In the genomic region with DNA sequence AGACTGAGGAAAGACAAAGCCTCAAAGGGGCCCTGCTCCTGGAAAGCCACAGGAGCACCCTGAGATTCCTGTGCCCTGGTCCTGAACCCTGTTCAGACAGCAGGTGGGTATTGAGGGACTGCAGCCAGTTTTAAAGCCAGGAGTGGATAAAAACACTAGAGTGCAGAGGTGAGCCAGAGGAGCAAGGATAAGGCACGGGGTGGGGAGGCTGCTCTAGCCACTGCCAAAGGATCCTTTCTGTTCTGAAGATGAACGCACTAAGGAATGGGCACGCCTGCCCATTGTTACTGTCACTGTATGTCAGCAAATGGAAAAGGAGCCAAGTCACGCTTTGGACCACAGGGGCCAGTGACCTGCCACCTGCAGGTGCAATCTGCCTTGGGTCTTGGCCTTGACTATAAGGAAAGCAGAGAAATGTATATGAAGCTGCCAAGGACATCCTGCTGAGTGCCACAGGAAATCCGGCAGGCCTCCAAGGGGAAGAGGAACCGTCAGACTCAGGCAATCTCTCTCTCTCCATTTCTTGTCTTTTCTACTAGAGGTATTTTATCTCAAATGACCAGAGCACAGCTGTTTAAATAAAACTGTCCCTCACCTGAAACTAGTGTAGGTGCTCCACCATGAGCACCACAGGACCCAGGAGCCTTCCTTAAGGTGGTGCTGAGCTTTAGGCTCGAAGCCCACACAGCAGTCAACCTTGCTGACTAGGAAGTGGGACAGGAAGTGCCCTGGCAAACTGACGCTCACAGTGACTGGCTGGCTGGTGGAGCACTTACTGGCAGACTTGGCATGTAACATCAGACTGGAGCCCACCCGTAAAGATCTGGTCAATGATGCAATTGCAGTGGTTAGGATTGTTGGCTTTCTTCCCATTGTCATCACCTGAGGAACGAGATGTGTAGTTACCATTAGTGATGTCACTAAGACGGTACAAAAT, we compare ENCODE assay signal across 15 mouse cellular contexts. TPM values are rescaled to one million over a fixed set of nuclear protein-coding genes. Genes with fewer than 3 reads are reported as not detected.
DNase-seq lines count a peak whose midpoint lies in the region; ATAC-seq lines count a peak whose summit lies in the region.
"Had no signal": no experiment of that assay in that cellular context is flagged by ENCODE, and none has a peak within 500 bp of the region (broad histone marks: within the 10 kb centered on the region; RNA-seq: fewer than 3 reads in every experiment).

No protein-coding gene starts in this region.

- H3K27ac ChIP-seq in heart, embryonic 10.5 days = no peak overlapping the region
- no peak overlapping the region for H3K27ac ChIP-seq in hindbrain, embryonic 12.5 days
- H3K27ac ChIP-seq: kidney, embryonic 15.5 days; stomach, postnatal 0 days had no signal

- peak; percentile 74 for DNase-seq in heart, embryonic 10.5 days (ENCODE audit: low spot score)
- no peak for DNase-seq in heart, postnatal 4 days
- peak; percentile 65 to 77 for DNase-seq in cerebellum, postnatal 14 days
- peak; percentile 47 for DNase-seq in naive thymus-derived CD4-positive, alpha-beta T cell, adult 2 months (ENCODE audit: low read depth)
- no peak for DNase-seq in gastrocnemius, postnatal 25 days
- DNase-seq in B cell, adult 2 months = no peak
- DNase-seq: adrenal gland, adult 2 months had no signal

- H3K27me3 ChIP-seq in heart, embryonic 10.5 days (ENCODE audit: insufficient read depth, poor library complexity, severe bottlenecking) = no peaks in the 10 kb centered on the region
- H3K27me3 ChIP-seq in hindbrain, embryonic 12.5 days = no peaks in the 10 kb centered on the region
- H3K27me3 ChIP-seq: heart, embryonic 12.5 days; kidney, embryonic 15.5 days had no signal

- peak; percentile 45 for ATAC-seq in CD4-positive, CD25-positive, alpha-beta regulatory T cell, adult 4 months
- ATAC-seq in hindbrain, embryonic 12.5 days (ENCODE audit: low FRiP score) = no peak
- ATAC-seq: hindbrain, embryonic 16.5 days had no signal

- H3K9ac ChIP-seq in hindbrain, embryonic 12.5 days = no peak overlapping the region
- H3K9ac ChIP-seq: heart, embryonic 12.5 days; kidney, embryonic 15.5 days had no signal

- H3K4me3 ChIP-seq in heart, embryonic 10.5 days = no peak overlapping the region
- H3K4me3 ChIP-seq in hindbrain, embryonic 12.5 days = no peak overlapping the region
- H3K4me3 ChIP-seq: erythroblast, embryonic 14.5 days; heart, embryonic 12.5 days; kidney, embryonic 15.5 days had no signal

- peaks cover 100% of the 10 kb centered on the region for H3K36me3 ChIP-seq in heart, embryonic 10.5 days
- H3K36me3 ChIP-seq in hindbrain, embryonic 12.5 days = peaks cover 100% of the 10 kb centered on the region

- H3K4me1 ChIP-seq in heart, embryonic 10.5 days = no peaks in the 10 kb centered on the region
- H3K4me1 ChIP-seq in hindbrain, embryonic 12.5 days = no peaks in the 10 kb centered on the region
- H3K4me1 ChIP-seq: kidney, embryonic 15.5 days had no signal

- H3K9me3 ChIP-seq in heart, embryonic 10.5 days = no peaks in the 10 kb centered on the region
- no peaks in the 10 kb centered on the region for H3K9me3 ChIP-seq in hindbrain, embryonic 12.5 days (replicated peaks)
- H3K9me3 ChIP-seq: heart, embryonic 12.5 days; kidney, embryonic 15.5 days had no signal

- WGBS in heart, embryonic 10.5 days = 85% methylated on average over 11 of the region's 11 CpGs
- 78% methylated on average over 11 of the region's 11 CpGs for WGBS in hindbrain, embryonic 12.5 days

- H3K4me2 ChIP-seq in hindbrain, embryonic 12.5 days (replicated peaks) = no peak overlapping the region
- H3K4me2 ChIP-seq: heart, embryonic 12.5 days; kidney, embryonic 15.5 days had no signal

RNA-seq across cellular contexts. Expression of a gene that starts 14.8 kb away (rescaled TPM):
- 105 and 106 TPM in 2 replicates for polyA plus RNA-seq in heart, embryonic 10.5 days (2016; fragmentation: Nextera tagmentation; extraction: Ambion mirVana)
- total RNA-seq in heart, postnatal 4 days (2021) = 10 to 100 TPM; 65.6 to 69.4 TPM
- 10 to 100 TPM; 11.3 to 13.1 TPM for polyA plus RNA-seq in CD4-positive, CD25-positive, alpha-beta regulatory T cell, adult 4 months (2017; shearing (Covaris generic))
- polyA plus RNA-seq in hindbrain, embryonic 12.5 days (2016; fragmentation: Nextera tagmentation; extraction: Ambion mirVana) = 344 and 354 TPM in 2 replicates
- 10 to 100 TPM; 14.0 TPM for total RNA-seq in gastrocnemius, postnatal 25 days (2021)

RNA-seq across cellular contexts. Expression of a gene that starts 33.5 kb away (rescaled TPM):
- polyA plus RNA-seq in heart, embryonic 10.5 days (2016; fragmentation: Nextera tagmentation; extraction: Ambion mirVana) = 1.1 and 1.2 TPM in 2 replicates
- total RNA-seq in heart, postnatal 4 days (2021) = 1 to 10 TPM in 1 of 2 experiments, under 1 TPM in 1; 0.90 to 1.0 TPM
- 10 to 100 TPM; 77.2 to 97.2 TPM for polyA plus RNA-seq in CD4-positive, CD25-positive, alpha-beta regulatory T cell, adult 4 months (2017; shearing (Covaris generic))
- polyA plus RNA-seq in hindbrain, embryonic 12.5 days (2016; fragmentation: Nextera tagmentation; extraction: Ambion mirVana) = 1.1 and 1.5 TPM in 2 replicates
- total RNA-seq in gastrocnemius, postnatal 25 days (2021) = under 1 TPM; 0.20 to 0.75 TPM
- polyA plus RNA-seq: C2C12 had no signal

RNA-seq across cellular contexts. Expression of a gene that starts 47.3 kb away (rescaled TPM):
- polyA plus RNA-seq in heart, embryonic 10.5 days (2016; fragmentation: Nextera tagmentation; extraction: Ambion mirVana) = not detected in 2 replicates
- total RNA-seq in heart, postnatal 4 days (2021) = under 1 TPM; 0.29 to 0.31 TPM
- polyA plus RNA-seq in CD4-positive, CD25-positive, alpha-beta regulatory T cell, adult 4 months (2017; shearing (Covaris generic)) = not detected
- polyA plus RNA-seq in hindbrain, embryonic 12.5 days (2016; fragmentation: Nextera tagmentation; extraction: Ambion mirVana) = not detected in 2 replicates
- under 1 TPM; 0.15 to 0.21 TPM for total RNA-seq in gastrocnemius, postnatal 25 days (2021)
- polyA plus RNA-seq: erythroblast, embryonic 14.5 days; heart, embryonic 12.5 days had no signal

Comparison
In these comparisons a context has a peak if more than half of its experiments do, and no peak if none do; other contexts are left out.
1. DNase-seq: peak in heart, embryonic 10.5 days (single experiment), cerebellum, postnatal 14 days (2 of 2) and naive thymus-derived CD4-positive, alpha-beta T cell, adult 2 months (single experiment); none in heart, postnatal 4 days (single experiment), gastrocnemius, postnatal 25 days (single experiment) and B cell, adult 2 months (0 of 2).
2. RNA of a gene that starts 33.5 kb away (polyA plus RNA-seq): 77.2 to 97.2 TPM in CD4-positive, CD25-positive, alpha-beta regulatory T cell, adult 4 months; 1.1 to 1.2 TPM in heart, embryonic 10.5 days and 1.1 to 1.5 TPM in hindbrain, embryonic 12.5 days; every median in the first group is over 10 times any median in the second.